Mouse (Mus musculus): ENCODE measurements around the gene Hspb1. TPM values are rescaled to one million over a fixed set of nuclear protein-coding genes. Genes with fewer than 3 reads are reported as not detected.
A peak's percentile ranks its signal among the peaks of the same experiment; 100 is the strongest.

The Hspb1 gene
- polyA plus RNA-seq, 1 experiment from 2014 or later = 616 TPM

DNA sequence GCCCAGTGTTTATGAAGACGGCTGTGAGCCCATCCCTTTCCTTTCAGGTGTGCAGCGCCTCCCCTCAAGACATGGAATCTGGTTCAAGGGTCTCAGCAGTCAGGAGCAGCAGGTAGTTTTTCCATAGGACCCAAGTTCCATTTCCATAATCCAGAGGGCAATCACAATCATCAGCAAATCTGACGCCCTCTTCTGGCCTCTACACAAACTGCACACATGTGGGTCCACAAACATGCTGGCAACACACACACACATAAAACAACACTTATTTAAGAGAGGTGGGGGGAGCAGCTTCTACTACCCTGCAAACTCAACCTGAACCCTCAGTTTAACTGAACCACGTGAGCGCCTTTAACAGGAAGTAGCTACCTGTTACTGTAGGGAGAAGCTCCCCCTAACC lies 30.9 kb downstream of the Hspb1 start:
- ChIA-PET POLR2A (interaction anchor here (0.5 to 1.6 kb wide), 3 partner anchors 11 to 497 kb away, joined by 3 read pairs; partner anchors contain the start of gene Ywhag), CTCF (interaction anchor here (0.8 to 2.5 kb wide), 3 partner anchors 10 to 41 kb away, joined by 3 to 11 read pairs (median 6); no protein-coding TSS in a partner anchor)
- H3K27me3 ChIP-seq = no peaks in the 10 kb centered on the region
- DNase-seq (ENCODE audit: low read depth, low spot score) (no peak), ATAC-seq (no peak)
- no peak for TF ChIP-seq CTCF (IDR thresholded peaks at IDR 0.05)
- in situ Hi-C loops (cut with MboI; ENCODE audit: low pct_unique_long_range_greater_than_20kb) = no loop called here

DNA sequence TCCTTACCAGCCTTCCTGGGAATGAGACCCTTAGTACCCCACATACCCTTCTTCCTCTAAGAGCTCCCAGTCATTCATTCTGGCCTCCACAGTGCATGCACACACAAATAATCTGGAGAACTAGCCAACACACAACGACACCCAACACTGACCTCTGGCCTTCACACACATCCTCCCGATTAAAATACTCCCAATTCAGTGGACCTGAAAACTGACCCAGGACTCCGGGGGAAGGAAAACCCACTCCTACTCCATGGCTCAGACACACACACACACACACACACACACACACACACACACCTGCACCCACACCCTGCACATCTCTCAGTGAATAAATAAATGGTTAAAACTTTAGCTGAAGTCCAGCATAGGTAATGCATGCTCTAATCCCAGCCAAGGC lies 32.2 kb downstream of the Hspb1 start:
- in situ Hi-C loops (cut with MboI; ENCODE audit: low pct_unique_long_range_greater_than_20kb) = no loop called here
- DNase-seq (ENCODE audit: low read depth, low spot score) (no peak), ATAC-seq (no peak)
- no peaks in the 10 kb centered on the region for H3K27me3 ChIP-seq
- ChIA-PET POLR2A (interaction anchor here (1.1 kb wide), 1 partner anchor 12 kb away, joined by 3 read pairs; no protein-coding TSS in a partner anchor), CTCF (interaction anchor here (1.4 to 2.5 kb wide), 2 partner anchors 8 to 19 kb away, joined by 4 to 11 read pairs; no protein-coding TSS in a partner anchor)
- TF ChIP-seq CTCF (IDR thresholded peaks at IDR 0.05) = no peak

DNA sequence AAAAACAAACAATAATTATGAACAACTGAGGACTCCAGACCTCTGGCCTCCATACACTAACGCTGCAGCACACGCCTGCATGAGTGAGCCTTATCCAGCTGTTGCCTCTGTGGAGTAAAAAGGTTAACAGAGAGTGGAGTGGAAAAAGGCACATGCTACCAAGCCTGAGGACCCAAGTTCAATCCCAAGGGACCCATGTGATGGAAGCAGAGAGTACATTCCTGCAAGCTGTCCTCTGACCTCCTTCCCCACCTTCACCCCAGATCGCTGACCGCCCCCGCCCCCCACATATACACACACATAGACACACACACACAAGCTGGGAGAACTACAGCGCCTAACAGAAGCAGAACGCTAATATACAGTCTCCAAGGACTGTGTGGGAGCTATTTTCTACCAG lies 36.2 kb downstream of the Hspb1 start:
- H3K27me3 ChIP-seq = no peaks in the 10 kb centered on the region
- DNase-seq (ENCODE audit: low read depth, low spot score) (no peak), ATAC-seq (no peak)
- no peak for TF ChIP-seq CTCF (IDR thresholded peaks at IDR 0.05)
- POLR2A ChIA-PET = interaction anchor here (1.2 kb wide), 2 partner anchors 11 to 26 kb away, joined by 3 to 5 read pairs; partner anchors contain the start of gene Ywhag
- CTCF ChIA-PET = interaction anchor here (0.8 to 2.6 kb wide), 5 partner anchors 8 to 26 kb away, joined by 4 to 10 read pairs (median 5); no protein-coding TSS in a partner anchor
- in situ Hi-C loops (cut with MboI; ENCODE audit: low pct_unique_long_range_greater_than_20kb) = no loop called here

GRCm38 (mm10) chr5:135929685-135930424 lies 42.1 kb downstream of the Hspb1 start:
- H3K27me3 ChIP-seq = no peaks in the 10 kb centered on the region
- ATAC-seq (no peak), DNase-seq (ENCODE audit: low read depth, low spot score) (no peak)
- ChIA-PET POLR2A (interaction anchor here (0.7 kb wide), 1 partner anchor 16 kb away, joined by 3 read pairs; no protein-coding TSS in a partner anchor), CTCF (interaction anchor here (1.2 to 2.8 kb wide), 3 partner anchors 11 to 34 kb away, joined by 3 to 11 read pairs (median 3); no protein-coding TSS in a partner anchor)
- TF ChIP-seq CTCF (IDR thresholded peaks at IDR 0.05) = no peak
- in situ Hi-C loops (cut with MboI; ENCODE audit: low pct_unique_long_range_greater_than_20kb) = no loop called here

GRCm38 (mm10) chr5:135931526-135931925 lies 43.8 kb downstream of the Hspb1 start:
- TF ChIP-seq CTCF (IDR thresholded peaks at IDR 0.05) = no peak
- DNase-seq (ENCODE audit: low read depth, low spot score) (no peak), ATAC-seq (no peak)
- CTCF ChIA-PET = interaction anchor here (0.7 to 1.8 kb wide), 6 partner anchors 8 to 33 kb away, joined by 3 to 10 read pairs (median 3); no protein-coding TSS in a partner anchor
- POLR2A ChIA-PET = interaction anchor here (1.2 kb wide), 1 partner anchor 12 kb away, joined by 3 read pairs; no protein-coding TSS in a partner anchor
- H3K27me3 ChIP-seq = no peaks in the 10 kb centered on the region
- in situ Hi-C loops (cut with MboI; ENCODE audit: low pct_unique_long_range_greater_than_20kb) = no loop called here

DNA sequence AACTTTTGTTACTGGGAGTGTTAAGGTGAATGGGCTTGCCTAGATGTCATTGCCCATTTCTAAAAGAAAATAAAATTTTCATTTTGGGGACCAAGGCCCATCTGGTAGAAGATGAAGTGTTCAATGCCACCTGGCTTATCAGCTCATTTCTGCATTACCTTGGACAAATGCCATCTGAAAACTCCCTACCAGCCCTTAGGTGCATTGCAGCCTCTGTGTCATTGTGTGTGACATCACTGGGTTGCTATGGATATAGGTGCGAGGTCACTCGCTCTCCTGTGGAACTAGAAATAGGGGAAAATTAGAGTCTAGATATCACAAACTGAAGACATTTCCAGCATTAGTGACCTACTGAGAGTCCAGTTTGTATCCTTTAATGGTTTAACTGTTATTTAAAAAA lies 44.6 kb downstream of the Hspb1 start:
- H3K27me3 ChIP-seq = no peaks in the 10 kb centered on the region
- ATAC-seq = no peak
- ChIA-PET POLR2A (interaction anchor here (1.2 kb wide), 1 partner anchor 13 kb away, joined by 3 read pairs; no protein-coding TSS in a partner anchor), CTCF (interaction anchor here (0.8 to 1.8 kb wide), 6 partner anchors 9 to 34 kb away, joined by 3 to 10 read pairs (median 3); no protein-coding TSS in a partner anchor)
- in situ Hi-C loops (cut with MboI; ENCODE audit: low pct_unique_long_range_greater_than_20kb) = no loop called here
- no peak for TF ChIP-seq CTCF (IDR thresholded peaks at IDR 0.05)
- DNase-seq (ENCODE audit: low read depth, low spot score) = no peak

DNA sequence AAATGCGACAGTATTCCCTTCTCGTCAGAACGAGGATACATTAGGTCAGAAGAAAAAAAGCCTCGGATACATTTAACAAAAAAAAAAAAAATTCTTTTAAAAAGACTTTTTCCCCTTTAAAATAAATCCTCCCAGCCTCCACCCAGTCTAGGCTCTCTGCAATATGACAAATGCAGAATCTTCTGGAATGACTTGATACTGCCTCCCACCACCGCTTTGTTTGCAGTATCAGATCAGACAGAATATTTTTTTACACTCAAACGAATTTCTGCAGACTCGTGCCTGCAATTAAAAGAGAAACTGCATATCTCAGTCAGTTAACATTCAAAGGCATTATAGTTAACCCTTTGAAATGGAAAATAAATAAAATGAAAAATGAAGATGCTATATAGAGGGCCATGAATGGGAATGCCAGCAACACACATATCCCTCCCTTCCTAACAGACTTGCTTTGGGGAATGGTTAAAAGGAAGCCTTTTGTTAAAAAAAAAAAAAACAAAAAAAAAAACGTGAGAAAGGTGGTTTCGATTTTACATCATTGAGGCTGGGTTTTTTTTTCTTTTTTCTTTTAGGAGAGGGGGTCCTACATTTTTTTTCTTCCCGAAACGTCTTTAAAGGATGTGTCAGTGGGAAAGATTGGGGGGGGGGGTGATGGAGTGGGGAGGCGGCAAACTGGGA lies 45.6 kb downstream of the Hspb1 start:
- ChIA-PET POLR2A (no interaction called here), CTCF (interaction anchor here (1.8 kb wide), 1 partner anchor 10 kb away, joined by 10 read pairs; no protein-coding TSS in a partner anchor)
- DNase-seq (ENCODE audit: low read depth, low spot score) = no peak
- ATAC-seq = no peak
- TF ChIP-seq CTCF (IDR thresholded peaks at IDR 0.05) = no peak
- in situ Hi-C loops (cut with MboI; ENCODE audit: low pct_unique_long_range_greater_than_20kb) = no loop called here
- no peaks in the 10 kb centered on the region for H3K27me3 ChIP-seq

DNA sequence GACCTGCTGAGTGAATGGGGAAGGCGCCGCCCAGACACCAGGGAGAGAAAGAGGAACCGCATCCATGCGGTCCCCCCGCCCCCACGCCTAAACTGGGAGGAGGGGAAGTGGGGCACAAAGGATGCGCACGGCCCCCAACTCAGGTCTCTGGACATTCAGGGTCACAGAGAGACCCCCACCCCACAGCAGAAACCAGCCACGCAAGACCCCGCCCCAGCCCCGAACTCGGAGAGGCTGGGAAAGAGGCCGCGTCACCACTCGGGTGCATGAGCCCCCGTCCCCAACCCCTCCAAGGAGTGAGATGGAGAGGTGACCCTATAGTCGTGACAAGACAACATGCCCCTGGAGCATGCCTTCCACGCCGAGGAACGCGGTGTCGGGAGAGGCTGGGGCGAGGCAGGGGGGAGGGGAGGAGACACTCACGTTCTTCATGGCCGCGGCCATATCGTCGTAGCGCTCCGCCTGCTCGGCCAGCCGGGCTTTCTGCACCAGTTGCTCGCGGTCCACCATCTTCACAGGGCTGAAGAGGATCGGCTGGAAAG lies 46.3 kb downstream of the Hspb1 start:
- no peak for TF ChIP-seq CTCF (IDR thresholded peaks at IDR 0.05)
- ChIA-PET POLR2A (interaction anchor here (0.7 to 1.0 kb wide), 6 partner anchors 9 to 182 kb away, joined by 3 to 6 read pairs (median 3); no protein-coding TSS in a partner anchor), CTCF (interaction anchor here (0.7 kb wide), 1 partner anchor 28 kb away, joined by 3 read pairs; no protein-coding TSS in a partner anchor)
- peak; percentile 56 for ATAC-seq
- DNase-seq (ENCODE audit: low read depth, low spot score) = no peak
- H3K27me3 ChIP-seq = no peaks in the 10 kb centered on the region
- in situ Hi-C loops (cut with MboI; ENCODE audit: low pct_unique_long_range_greater_than_20kb) = no loop called here

DNA sequence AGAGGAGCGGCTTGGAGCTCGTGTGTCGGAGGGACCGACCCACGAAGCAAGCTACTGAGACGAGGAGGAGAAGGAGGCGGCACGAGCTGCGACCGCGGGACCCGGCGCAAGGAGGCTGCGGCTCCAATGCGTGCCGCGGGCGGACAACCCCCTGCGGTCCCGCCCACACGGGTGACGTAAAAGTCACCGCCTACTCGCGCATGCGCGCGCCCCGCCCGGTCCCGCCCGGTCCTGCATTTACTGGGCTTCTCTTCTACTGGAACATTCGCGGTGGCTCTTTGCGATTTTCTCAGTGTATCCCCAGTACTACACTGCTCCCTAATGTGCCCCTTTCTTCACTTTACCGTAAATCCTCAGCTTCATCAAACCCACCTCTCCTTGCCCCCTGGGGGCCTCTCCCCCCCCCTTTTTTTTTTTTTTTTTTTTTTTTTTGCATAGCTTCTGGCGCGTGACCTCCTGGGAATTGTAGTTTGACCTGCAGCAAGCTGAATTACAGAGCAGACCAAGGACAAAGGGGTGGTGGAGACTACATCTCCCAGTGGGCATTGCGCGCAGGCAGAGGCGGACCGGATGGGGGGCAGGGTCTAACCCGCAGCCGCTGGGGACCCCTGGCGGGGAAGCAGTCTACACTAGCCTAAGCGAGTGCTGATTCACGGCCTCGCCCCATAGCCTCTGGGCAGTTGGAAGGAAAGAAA lies 46.9 kb downstream of the Hspb1 start, which contains the start of gene Ywhag:
TSS of gene Ywhag (minus strand) at position 136 of the 695 bp plus-strand sequence.
- DNase-seq (ENCODE audit: low read depth, low spot score) (peak; percentile 95), ATAC-seq (peak; percentile 91)
- TF ChIP-seq CTCF (IDR thresholded peaks at IDR 0.05) = peak; percentile 91
- ChIA-PET POLR2A (interaction anchor here (0.7 to 1.0 kb wide), 7 partner anchors 10 to 181 kb away, joined by 3 to 6 read pairs (median 3); no protein-coding TSS in a partner anchor), CTCF (interaction anchor here (0.7 to 1.2 kb wide), 3 partner anchors 24 to 43 kb away, joined by 3 to 6 read pairs (median 3); no protein-coding TSS in a partner anchor)
- no peaks in the 10 kb centered on the region for H3K27me3 ChIP-seq
- in situ Hi-C loops (cut with MboI; ENCODE audit: low pct_unique_long_range_greater_than_20kb) = no loop called here

All from Patski (cell line).